Mouse (Mus musculus) intestine, embryonic 16.5 days (tissue): ENCODE measurements around the gene Cdc42. TPM values are rescaled to one million over a fixed set of nuclear protein-coding genes. Genes with fewer than 3 reads are reported as not detected.

Experiments used
- ATAC-seq: fragments of 200-750 bp; cut with Nextera tagmentation; 2 replicates; pipeline ENCODE4 v1.8.0; 2017; ENCODE audit warnings: moderate TSS enrichment, moderate library complexity
- H3K27ac ChIP-seq: fragments of 300-500 bp; sonication (generic); 2 replicates; pipeline ENCODE4 v1.5.1; 2014; ENCODE audit warnings: mild to moderate bottlenecking, low read length
- H3K27me3 ChIP-seq: fragments of 300-500 bp; sonication (generic); replicated peaks from 2 replicates; pipeline ENCODE4 v1.6.1; 2014; ENCODE audit warnings: low read length, control low read depth, mixed read lengths; ENCODE audit not compliant: control insufficient read depth, insufficient read depth
- H3K36me3 ChIP-seq: fragments of 300-500 bp; sonication (generic); 2 replicates; pipeline ENCODE4 v1.6.1; 2014; ENCODE audit warnings: low read length, control low read depth; ENCODE audit not compliant: control insufficient read depth, insufficient read depth
- H3K4me1 ChIP-seq: fragments of 300-500 bp; sonication (generic); 2 replicates; pipeline ENCODE4 v1.6.1; 2014; ENCODE audit warnings: low read length, control low read depth, mixed read lengths; ENCODE audit not compliant: control insufficient read depth, insufficient read depth
- H3K4me2 ChIP-seq: fragments of 300-500 bp; sonication (generic); 2 replicates; pipeline ENCODE4 v1.6.1; 2014; ENCODE audit warnings: low read depth, low read length, control low read depth
- H3K4me3 ChIP-seq: fragments of 300-500 bp; sonication (generic); 2 replicates; pipeline ENCODE4 v1.5.1; 2014; ENCODE audit warnings: mild to moderate bottlenecking, low read length
- H3K9ac ChIP-seq: fragments of 300-500 bp; sonication (generic); 2 replicates; pipeline ENCODE4 v1.6.1; 2014; ENCODE audit warnings: low read depth, low read length
- H3K9me3 ChIP-seq: fragments of 300-500 bp; sonication (generic); 2 replicates; pipeline ENCODE4 v1.6.1; 2016; ENCODE audit warnings: low read length, control low read depth; ENCODE audit not compliant: control insufficient read depth
- WGBS: fragments of 180-500 bp; shearing (Covaris S2); extraction: QIAGEN DNeasy Blood & Tissue Kit; methylation state at CpG from one replicate; pipeline ENCODE4 v1.1.7; 2014; 5-methylcytosine and 5-hydroxymethylcytosine counted together
- polyA plus RNA-seq: library from polyadenylated mRNA; unstranded; fragments of >200 nt; fragmentation: Nextera tagmentation; extraction: Ambion mirVana; gene quantifications from 2 replicates; pipeline ENCODE4 v1.2.1, GENCODE M21; 2015

Cdc42 gene
- polyA plus RNA-seq, 1 experiment from 2014 or later: 691 TPM

DNA sequence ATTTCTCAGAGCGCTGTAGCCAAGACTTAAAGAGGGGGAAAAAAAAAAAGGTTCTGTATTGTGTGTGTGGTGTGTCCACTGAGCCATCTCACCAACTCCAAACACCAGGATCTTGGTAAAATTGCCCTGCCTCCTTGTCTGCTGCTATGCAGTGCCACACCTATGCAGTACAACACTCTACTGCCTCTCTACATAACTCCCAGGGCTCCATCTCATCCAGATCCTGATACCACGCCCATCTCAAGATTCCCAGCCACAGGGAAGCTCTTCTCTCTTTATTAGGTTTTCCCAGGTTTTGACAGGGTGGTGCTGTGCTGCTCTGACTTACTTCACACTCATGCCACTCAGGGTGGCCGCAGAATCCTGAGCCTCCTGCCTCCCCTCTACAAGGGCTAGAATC is 3.5 kb upstream of the Cdc42 start:
- ATAC-seq: no peak
- H3K27ac ChIP-seq: no peak overlapping the region
- WGBS: 64% methylated on average over 3 of the region's 3 CpGs

DNA sequence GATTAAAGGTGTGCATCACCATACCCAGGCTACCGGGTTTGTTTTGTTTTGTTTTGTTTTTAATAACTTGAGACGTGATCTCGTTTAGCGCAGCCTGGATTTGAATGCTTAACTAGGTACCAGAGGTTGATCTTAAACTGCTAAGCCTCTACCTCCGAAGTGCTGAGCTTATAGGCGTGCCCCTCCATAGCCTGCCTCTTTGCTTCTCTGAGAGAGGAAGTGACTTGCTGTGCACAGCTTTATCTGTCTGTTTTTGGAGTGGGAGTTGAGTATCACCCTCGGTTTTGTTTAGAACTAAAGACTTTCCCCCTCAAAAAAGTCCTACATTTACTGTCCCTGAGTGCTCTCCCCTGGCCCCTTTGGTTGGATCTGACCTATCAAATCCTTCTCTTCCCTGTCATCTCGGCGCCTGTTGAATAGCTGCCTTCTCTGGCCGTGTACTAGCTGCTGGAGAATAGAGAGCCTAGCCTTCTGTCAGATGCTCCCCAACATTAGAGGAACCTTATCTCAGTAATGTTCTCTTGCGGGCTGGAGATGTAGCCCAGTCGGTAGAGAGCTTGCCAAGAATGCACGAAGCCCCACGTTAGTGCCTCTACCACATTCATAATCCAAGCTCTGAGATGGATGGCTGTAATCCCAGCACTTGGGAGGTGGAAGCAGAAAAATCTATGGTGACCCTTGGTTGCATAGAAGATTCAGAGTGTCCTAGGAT is 927 bp upstream of the Cdc42 start:
- peaks cover 19% of the 10 kb centered on the region for H3K4me1 ChIP-seq
- no peak overlapping the region for H3K4me3 ChIP-seq
- H3K9ac ChIP-seq: 0 out of 2 replicates have a peak overlapping the region, but pooled peaks have one; percentile 19
- ATAC-seq: no peak
- peak overlapping the region; percentile 2; the same call in 1 of the 2 replicates for H3K27ac ChIP-seq
- H3K4me2 ChIP-seq: no peak overlapping the region
- no peaks in the 10 kb centered on the region for H3K9me3 ChIP-seq
- no peaks in the 10 kb centered on the region for H3K36me3 ChIP-seq
- WGBS: 58% methylated on average over 14 of the region's 14 CpGs
- no peaks in the 10 kb centered on the region; the same call in 1 of the 2 replicates for H3K27me3 ChIP-seq

More for the DNA sequence above, 3.5 kb upstream of the Cdc42 start:
- H3K9ac ChIP-seq: no peak overlapping the region
- no peak overlapping the region for H3K4me3 ChIP-seq
- H3K36me3 ChIP-seq: no peaks in the 10 kb centered on the region
- no peak overlapping the region for H3K4me2 ChIP-seq
- H3K9me3 ChIP-seq: no peaks in the 10 kb centered on the region
- no peaks in the 10 kb centered on the region; the same call in 1 of the 2 replicates for H3K27me3 ChIP-seq
- peaks cover 10% of the 10 kb centered on the region; the same call in 1 of the 2 replicates for H3K4me1 ChIP-seq

DNA sequence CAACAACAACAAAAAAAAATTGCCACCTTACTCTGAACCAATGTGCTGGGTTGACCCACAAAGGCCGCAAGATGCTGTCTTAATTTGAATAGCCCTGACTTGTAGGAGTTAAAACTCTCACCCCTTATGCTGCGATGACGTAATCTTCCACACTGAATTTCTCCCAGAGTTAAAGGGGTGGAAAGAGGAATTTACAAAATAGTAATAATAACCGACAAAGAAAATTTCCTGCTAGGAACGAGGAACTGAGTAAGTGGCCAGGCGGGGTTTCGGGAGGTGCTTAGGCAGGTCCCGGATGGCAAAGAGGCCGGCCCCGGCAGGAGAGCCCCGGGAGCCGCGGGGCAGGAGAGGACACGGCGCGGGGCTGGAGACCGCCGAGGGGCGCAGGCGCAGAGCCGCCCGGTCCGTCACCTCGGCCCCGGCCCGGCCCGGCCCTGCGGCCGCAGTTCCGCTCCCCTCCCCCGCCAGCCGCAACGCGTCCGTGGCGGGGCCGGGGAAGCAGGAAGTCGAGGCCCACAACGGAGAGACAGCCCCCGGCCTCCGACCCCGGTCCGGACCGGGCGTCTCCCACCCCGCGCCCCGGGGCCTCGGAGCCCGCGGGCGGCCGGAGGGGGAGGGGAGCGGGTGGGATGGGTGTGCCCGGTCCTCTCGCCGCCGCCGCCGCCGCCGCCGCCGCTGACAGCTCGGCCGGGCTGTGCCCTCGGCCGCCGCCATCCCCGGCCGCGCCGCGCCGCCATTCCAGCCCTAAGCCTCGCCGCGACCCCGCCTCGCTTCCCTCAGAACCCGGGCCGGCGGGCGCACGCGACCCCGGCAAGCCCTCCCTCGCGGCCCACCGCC is 628 bp downstream of the Cdc42 start:
- Histone ChIP-seq H3K27me3 (no peaks in the 10 kb centered on the region; the same call in 1 of the 2 replicates), H3K9ac (peak overlapping the region; percentile 100), H3K36me3 (no peaks in the 10 kb centered on the region), H3K27ac (peak overlapping the region; percentile 96), H3K4me3 (peak overlapping the region; percentile 95), H3K4me1 (peaks cover 27% of the 10 kb centered on the region), H3K9me3 (no peaks in the 10 kb centered on the region), H3K4me2 (peak overlapping the region; percentile 72)
- WGBS: under 1% methylated on average over 36 of the region's 90 CpGs
- ATAC-seq: peak; percentile 76

DNA sequence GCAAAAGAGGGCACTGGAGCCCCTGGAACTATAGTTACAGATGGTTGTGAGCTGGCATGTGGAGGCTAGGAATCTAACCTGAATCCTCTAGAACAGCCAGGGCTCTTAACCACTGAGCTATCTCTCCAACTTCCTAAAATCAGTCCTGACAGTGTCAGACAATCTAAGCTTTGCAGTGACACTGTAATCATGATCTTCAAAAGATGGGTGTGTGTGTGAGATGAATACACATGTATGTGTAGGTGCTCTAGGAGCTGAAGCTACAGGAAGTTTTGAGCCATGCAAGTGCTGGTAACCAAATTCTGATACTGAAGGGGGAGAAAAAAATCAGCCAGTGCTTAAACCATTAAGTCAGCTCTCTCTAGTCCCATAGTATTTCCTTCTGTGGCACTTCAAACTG is 6.9 kb downstream of the Cdc42 start:
- Histone ChIP-seq H3K27me3 (no peaks in the 10 kb centered on the region), H3K4me3 (no peak overlapping the region), H3K9me3 (no peaks in the 10 kb centered on the region), H3K9ac (no peak overlapping the region), H3K36me3 (no peaks in the 10 kb centered on the region), H3K4me2 (no peak overlapping the region), H3K4me1 (peaks cover 21% of the 10 kb centered on the region), H3K27ac (no peak overlapping the region)
- ATAC-seq: no peak

DNA sequence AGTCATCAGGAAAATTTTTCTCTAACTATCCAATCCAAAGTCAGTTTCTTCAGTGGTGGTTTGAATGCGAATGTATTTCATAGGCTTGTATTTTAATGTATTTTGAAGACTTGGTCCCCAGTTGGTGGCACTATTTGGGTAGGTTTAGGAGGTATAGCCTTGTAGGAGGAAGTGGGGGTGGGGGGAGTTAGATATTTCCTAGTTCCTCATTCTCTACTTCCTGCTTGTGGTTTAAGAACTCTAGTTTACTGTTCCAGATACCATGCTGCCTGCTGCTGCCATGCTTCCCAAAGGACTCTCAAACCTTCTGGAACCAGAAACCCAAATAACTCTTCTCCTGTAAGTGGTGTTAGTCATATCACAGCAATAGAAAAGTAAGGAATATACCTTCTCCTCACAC is 11.7 kb downstream of the Cdc42 start:
- WGBS: 98% methylated on average over 1 of the region's 1 CpGs
- no peak overlapping the region for H3K4me3 ChIP-seq
- ATAC-seq: no peak

DNA sequence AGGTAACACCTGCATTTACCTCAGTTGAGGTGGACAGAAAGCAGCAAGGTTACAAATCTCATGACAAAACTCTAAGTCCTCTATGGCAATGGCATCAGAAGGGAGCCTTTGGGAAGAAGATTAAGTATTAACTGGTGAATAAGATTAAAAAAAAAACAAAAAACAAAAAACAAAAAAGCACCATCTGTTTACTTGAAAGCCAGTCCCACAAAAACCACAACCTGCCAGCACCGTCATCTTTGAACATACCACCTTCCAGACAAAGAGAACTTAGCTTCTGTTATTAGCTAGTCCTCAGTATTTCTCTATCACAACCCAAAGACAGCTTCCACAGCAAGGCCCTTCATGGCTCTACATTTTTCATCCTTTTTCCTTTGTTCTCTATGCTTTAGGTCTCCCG is 12.4 kb downstream of the Cdc42 start:
- Histone ChIP-seq H3K9ac (no peak overlapping the region), H3K27ac (no peak overlapping the region), H3K4me3 (no peak overlapping the region), H3K9me3 (no peaks in the 10 kb centered on the region), H3K36me3 (no peaks in the 10 kb centered on the region), H3K4me2 (no peak overlapping the region), H3K4me1 (0 out of 2 replicates have a peak, but pooled peaks cover 9% of the 10 kb centered on the region), H3K27me3 (no peaks in the 10 kb centered on the region)
- no peak for ATAC-seq
- 83% methylated on average over 2 of the region's 2 CpGs for WGBS

More for the DNA sequence above, 11.7 kb downstream of the Cdc42 start:
- no peak overlapping the region for H3K27ac ChIP-seq
- H3K4me1 ChIP-seq: 0 out of 2 replicates have a peak, but pooled peaks cover 7% of the 10 kb centered on the region
- no peak overlapping the region for H3K4me2 ChIP-seq
- no peaks in the 10 kb centered on the region for H3K36me3 ChIP-seq
- no peaks in the 10 kb centered on the region for H3K9me3 ChIP-seq
- no peak overlapping the region for H3K9ac ChIP-seq
- no peaks in the 10 kb centered on the region for H3K27me3 ChIP-seq

DNA sequence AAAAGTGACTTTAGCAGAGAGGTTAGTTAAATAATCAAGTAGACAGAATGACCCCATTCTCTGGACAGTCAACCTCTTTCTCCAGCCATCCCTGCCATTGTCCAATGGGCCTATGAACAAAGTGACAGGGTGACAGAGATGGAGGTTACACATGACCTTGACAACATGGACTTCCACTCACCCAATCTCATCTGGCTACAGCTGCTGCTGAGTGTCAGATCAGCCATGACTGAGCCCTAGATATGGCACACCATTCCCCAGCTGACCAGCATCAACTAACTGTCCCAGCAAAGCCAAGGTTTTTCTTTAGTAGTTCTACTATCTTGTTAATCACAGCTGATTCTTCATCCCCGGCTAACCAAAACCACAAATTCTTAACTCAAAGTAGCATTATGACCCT is 14.7 kb downstream of the Cdc42 start:
- peaks cover 12% of the 10 kb centered on the region for H3K4me1 ChIP-seq
- H3K27ac ChIP-seq: no peak overlapping the region
- H3K36me3 ChIP-seq: no peaks in the 10 kb centered on the region
- H3K4me2 ChIP-seq: no peak overlapping the region
- WGBS: 98% methylated on average over 1 of the region's 1 CpGs
- H3K27me3 ChIP-seq: no peaks in the 10 kb centered on the region
- no peak for ATAC-seq
- H3K4me3 ChIP-seq: no peak overlapping the region
- no peaks in the 10 kb centered on the region for H3K9me3 ChIP-seq
- no peak overlapping the region for H3K9ac ChIP-seq

DNA sequence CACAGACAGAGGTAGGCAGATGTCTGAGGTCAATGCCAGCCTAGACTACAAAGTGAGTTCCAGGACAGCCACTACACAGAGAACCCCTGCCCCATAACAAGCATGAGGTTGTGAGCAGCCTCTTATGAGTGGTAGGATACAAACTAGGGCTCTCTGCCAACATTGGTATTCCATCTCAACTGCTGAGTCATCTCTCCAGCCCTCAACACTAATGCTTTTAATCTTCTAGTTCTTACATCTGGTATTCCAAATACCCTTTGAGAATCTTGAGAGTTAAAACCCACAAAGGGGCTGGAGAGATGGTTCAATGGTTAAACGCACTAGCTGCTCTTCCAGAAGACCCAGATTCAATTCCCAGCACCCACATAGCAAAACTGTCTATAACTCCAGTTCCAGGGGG is 18.1 kb downstream of the Cdc42 start:
- H3K9me3 ChIP-seq: no peaks in the 10 kb centered on the region
- H3K36me3 ChIP-seq: peaks cover 4% of the 10 kb centered on the region; the same call in 1 of the 2 replicates
- H3K9ac ChIP-seq: no peak overlapping the region
- H3K4me2 ChIP-seq: no peak overlapping the region
- no peak for ATAC-seq
- WGBS: 87% methylated on average over 1 of the region's 1 CpGs
- H3K4me3 ChIP-seq: no peak overlapping the region
- no peaks in the 10 kb centered on the region for H3K27me3 ChIP-seq
- peaks cover 12% of the 10 kb centered on the region for H3K4me1 ChIP-seq
- H3K27ac ChIP-seq: no peak overlapping the region

DNA sequence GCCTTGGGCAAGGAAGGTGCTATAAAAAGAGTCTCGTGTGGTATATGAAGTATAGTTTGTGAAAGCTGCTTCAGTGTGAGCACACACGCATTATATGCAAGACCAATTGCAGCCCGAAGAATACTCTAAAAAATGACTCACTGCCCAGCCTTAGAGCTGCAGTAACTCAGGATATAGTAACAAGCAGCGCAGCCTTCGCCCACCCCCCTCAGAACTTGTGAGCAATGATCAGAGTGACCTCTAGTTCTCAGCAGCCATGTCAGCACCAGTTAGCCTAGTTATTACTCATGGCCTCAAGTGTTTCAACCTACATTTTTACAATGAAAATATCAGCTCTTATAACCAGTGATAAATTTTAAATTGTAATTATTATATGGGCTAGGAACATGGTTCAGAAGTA is 21.1 kb downstream of the Cdc42 start:
- 83% methylated on average over 5 of the region's 5 CpGs for WGBS
- no peaks in the 10 kb centered on the region for H3K27me3 ChIP-seq
- no peak overlapping the region for H3K9ac ChIP-seq
- no peak overlapping the region for H3K4me3 ChIP-seq
- H3K4me2 ChIP-seq: no peak overlapping the region
- peaks cover 7% of the 10 kb centered on the region for H3K4me1 ChIP-seq
- no peaks in the 10 kb centered on the region for H3K9me3 ChIP-seq
- H3K36me3 ChIP-seq: peaks cover 12% of the 10 kb centered on the region
- H3K27ac ChIP-seq: no peak overlapping the region; the same call in 1 of the 2 replicates
- no peak for ATAC-seq
